Mouse (Mus musculus) mouse embryonic stem cell (cell line): Measurements from ENCODE around the gene Kirrel3.

ENCODE experiments used
- in situ Hi-C, 2 experiments: fragments of 300-500 bp; cut with MboI; formaldehyde crosslinking; loops; 1 replicate in 1 of 2; 3 replicates in 1 of 2; pipeline ENCODE4 v1.14.3; 2019 to 2020; ENCODE audit warnings: low sequenced_read_pairs in 2 of 2, low pct_unique_long_range_greater_than_20kb in 1 of 2, mixed read lengths in 1 of 2; ENCODE audit not compliant: unreplicated experiment in 1 of 2

Kirrel3 gene

GRCm38 (mm10) chr9:34942122-34942831 lies 456.6 kb downstream of the Kirrel3 start:
- in situ Hi-C loops: no loop called here

GRCm38 (mm10) chr9:34942996-34943395 lies 457.3 kb downstream of the Kirrel3 start:
- in situ Hi-C loops: no loop called here

GRCm38 (mm10) chr9:34945301-34945700 lies 459.6 kb downstream of the Kirrel3 start:
- in situ Hi-C loops: no loop called here

GRCm38 (mm10) chr9:34947258-34947657 lies 461.6 kb downstream of the Kirrel3 start:
- in situ Hi-C loops: no loop called here

GRCm38 (mm10) chr9:34947717-34948116 lies 462.0 kb downstream of the Kirrel3 start:
- in situ Hi-C loops: no loop called here

GRCm38 (mm10) chr9:34953420-34953819 lies 467.7 kb downstream of the Kirrel3 start:
- in situ Hi-C loops: no loop called here

- in situ Hi-C loops: no loop called here
Observed at GRCm38 (mm10) chr9:34954212-34954611, 468.5 kb downstream of the Kirrel3 start.

GRCm38 (mm10) chr9:34956512-34956911 lies 470.8 kb downstream of the Kirrel3 start:
- in situ Hi-C loops: no loop called here

GRCm38 (mm10) chr9:34957691-34958090 lies 472.0 kb downstream of the Kirrel3 start:
- in situ Hi-C loops: no loop called here

GRCm38 (mm10) chr9:34958183-34958830 lies 472.6 kb downstream of the Kirrel3 start:
- in situ Hi-C loops: no loop called here

- in situ Hi-C loops: no loop called here
Observed at GRCm38 (mm10) chr9:34960736-34961135, 475.0 kb downstream of the Kirrel3 start.

- in situ Hi-C loops: no loop called here
Observed at GRCm38 (mm10) chr9:34961171-34961570, 475.5 kb downstream of the Kirrel3 start.

GRCm38 (mm10) chr9:34962251-34962650 lies 476.6 kb downstream of the Kirrel3 start:
- in situ Hi-C loops: no loop called here

- in situ Hi-C loops: no loop called here
Observed at GRCm38 (mm10) chr9:34963593-34963992, 477.9 kb downstream of the Kirrel3 start.

- in situ Hi-C loops: no loop called here
Observed at GRCm38 (mm10) chr9:34964172-34965040, 478.7 kb downstream of the Kirrel3 start.

GRCm38 (mm10) chr9:34965041-34965415 lies 479.3 kb downstream of the Kirrel3 start:
- in situ Hi-C loops: no loop called here

GRCm38 (mm10) chr9:34967772-34968171 lies 482.1 kb downstream of the Kirrel3 start:
- in situ Hi-C loops: no loop called here

- in situ Hi-C loops: no loop called here
Observed at GRCm38 (mm10) chr9:34969881-34970490, 484.3 kb downstream of the Kirrel3 start.

- in situ Hi-C loops: no loop called here
Observed at GRCm38 (mm10) chr9:34974326-34974725, 488.6 kb downstream of the Kirrel3 start.
